Mouse (Mus musculus): ENCODE measurements around the gene Ctnnd2. TPM values are rescaled to one million over a fixed set of nuclear protein-coding genes. Genes with fewer than 3 reads are reported as not detected.

The Ctnnd2 gene
- polyA plus RNA-seq, 1 experiment from 2014 or later, result 4.3 TPM

DNA sequence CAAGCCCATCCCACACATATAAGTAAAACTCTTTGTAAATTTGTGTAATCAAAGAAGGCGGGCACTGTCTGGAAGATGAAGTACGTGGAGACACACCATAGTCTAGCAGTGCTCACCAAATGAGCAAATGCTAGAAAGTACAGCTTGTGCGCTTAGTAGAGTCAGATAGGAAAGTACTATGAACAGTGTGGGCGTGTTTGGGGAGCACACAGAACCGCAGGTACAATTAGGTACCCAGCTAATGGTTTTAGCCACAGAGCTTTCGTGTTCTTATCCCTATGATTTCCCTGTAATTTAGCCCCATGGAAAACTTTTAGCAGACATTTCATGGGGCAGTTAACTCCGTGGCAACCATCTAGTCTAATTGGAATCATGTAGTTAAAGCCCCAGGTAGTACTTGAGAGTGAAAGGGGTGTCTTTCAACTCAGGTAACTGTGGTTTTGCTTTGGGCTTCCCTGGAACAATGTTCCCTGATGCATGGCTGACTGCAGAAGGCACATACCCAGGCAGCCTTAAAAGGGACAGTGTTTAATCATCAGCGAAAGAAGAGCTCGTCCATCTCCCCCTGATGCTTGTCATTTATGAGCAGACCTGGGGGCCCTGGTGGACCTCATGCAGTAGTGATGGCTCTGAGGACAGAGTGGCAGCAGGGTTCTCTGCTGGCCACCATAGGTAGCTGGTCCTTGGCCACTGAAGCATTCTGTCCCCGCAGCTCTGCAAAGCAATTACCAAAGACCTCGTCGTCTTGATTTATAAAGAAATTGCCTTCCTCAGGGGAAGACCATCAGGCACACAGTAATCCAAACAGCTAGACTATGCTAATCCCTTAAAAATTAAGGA lies 697.5 kb downstream of the Ctnnd2 start:
- WGBS, result 83% methylated on average over 12 of the region's 12 CpGs

GRCm38 (mm10) chr15:30875523-30875922 lies 703.1 kb downstream of the Ctnnd2 start:
- Histone ChIP-seq H3K4me3 (ENCODE audit: low read depth, low read length) (no peak overlapping the region), H3K36me3 (ENCODE audit: insufficient read depth, low read length) (no peaks in the 10 kb centered on the region), H3K4me1 (ENCODE audit: insufficient read depth, low read depth, low read length) (no peaks in the 10 kb centered on the region), H3K27me3 (replicated peaks; ENCODE audit: insufficient read depth, low read length) (no peaks in the 10 kb centered on the region), H3K9me3 (ENCODE audit: low read length) (no peaks in the 10 kb centered on the region), H3K27ac (ENCODE audit: low read length) (no peak overlapping the region), H3K9ac (replicated peaks; ENCODE audit: low read depth) (no peak overlapping the region), H3K4me2 (replicated peaks; ENCODE audit: low read depth, low read length) (no peak overlapping the region)
- DNase-seq (ENCODE audit: low spot score) (no peak), ATAC-seq (no peak)
- WGBS, result 36% methylated on average over 1 of the region's 1 CpGs
- TF ChIP-seq CTCF (IDR thresholded peaks at IDR 0.05) (no peak), EP300 (IDR thresholded peaks at IDR 0.05) (no peak)

More for the DNA sequence above, 697.5 kb downstream of the Ctnnd2 start:
- ATAC-seq, result no peak
- no peak for DNase-seq (ENCODE audit: low spot score)
- no peaks in the 10 kb centered on the region for H3K27me3 ChIP-seq (replicated peaks; ENCODE audit: insufficient read depth, low read length)
- H3K27ac ChIP-seq (ENCODE audit: low read length), result no peak overlapping the region
- no peak overlapping the region for H3K4me3 ChIP-seq (ENCODE audit: low read depth, low read length)
- H3K4me2 ChIP-seq (replicated peaks; ENCODE audit: low read depth, low read length), result no peak overlapping the region
- no peaks in the 10 kb centered on the region for H3K9me3 ChIP-seq (ENCODE audit: low read length)
- no peak for TF ChIP-seq EP300 (IDR thresholded peaks at IDR 0.05)
- H3K9ac ChIP-seq (replicated peaks; ENCODE audit: low read depth), result no peak overlapping the region
- no peaks in the 10 kb centered on the region for H3K36me3 ChIP-seq (ENCODE audit: insufficient read depth, low read length)
- no peaks in the 10 kb centered on the region for H3K4me1 ChIP-seq (ENCODE audit: insufficient read depth, low read depth, low read length)

GRCm38 (mm10) chr15:30884692-30885334 lies 712.4 kb downstream of the Ctnnd2 start:
- DNase-seq (ENCODE audit: low spot score) (no peak), ATAC-seq (no peak)
- H3K36me3 ChIP-seq (ENCODE audit: insufficient read depth, low read length), result no peaks in the 10 kb centered on the region
- no peaks in the 10 kb centered on the region for H3K9me3 ChIP-seq (ENCODE audit: low read length)
- H3K27me3 ChIP-seq (replicated peaks; ENCODE audit: insufficient read depth, low read length), result no peaks in the 10 kb centered on the region
- H3K4me2 ChIP-seq (replicated peaks; ENCODE audit: low read depth, low read length), result no peak overlapping the region
- no peak overlapping the region for H3K27ac ChIP-seq (ENCODE audit: low read length)
- no peak overlapping the region for H3K4me3 ChIP-seq (ENCODE audit: low read depth, low read length)
- no peaks in the 10 kb centered on the region for H3K4me1 ChIP-seq (ENCODE audit: insufficient read depth, low read depth, low read length)
- TF ChIP-seq CTCF (IDR thresholded peaks at IDR 0.05) (no peak), EP300 (IDR thresholded peaks at IDR 0.05) (no peak)
- H3K9ac ChIP-seq (replicated peaks; ENCODE audit: low read depth), result no peak overlapping the region
- 78% methylated on average over 12 of the region's 12 CpGs for WGBS

DNA sequence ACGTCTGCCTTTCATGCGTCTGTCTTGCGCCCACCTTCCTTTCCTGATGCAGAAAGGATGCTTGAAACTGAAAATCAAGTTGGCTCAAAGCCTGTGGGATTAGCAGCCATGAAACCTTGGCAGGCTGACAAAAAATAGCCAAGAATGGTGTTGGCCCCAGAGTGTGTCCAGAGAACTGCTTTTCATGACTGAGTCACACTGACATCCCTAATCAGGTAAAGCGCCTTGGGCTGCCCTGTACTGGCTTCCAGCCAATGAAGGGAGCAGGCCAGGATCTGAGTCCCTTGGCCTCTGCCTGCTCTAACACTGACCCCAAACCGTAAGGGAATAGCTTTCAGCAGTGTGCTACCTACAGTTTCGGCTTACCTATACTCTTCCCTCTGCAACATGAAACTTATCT lies 713.0 kb downstream of the Ctnnd2 start:
- ATAC-seq, result no peak
- DNase-seq (ENCODE audit: low spot score), result no peak
- no peak overlapping the region for H3K27ac ChIP-seq (ENCODE audit: low read length)
- no peaks in the 10 kb centered on the region for H3K27me3 ChIP-seq (replicated peaks; ENCODE audit: insufficient read depth, low read length)
- H3K4me2 ChIP-seq (replicated peaks; ENCODE audit: low read depth, low read length), result no peak overlapping the region
- WGBS, result 57% methylated on average over 6 of the region's 6 CpGs
- H3K9me3 ChIP-seq (ENCODE audit: low read length), result no peaks in the 10 kb centered on the region
- no peak overlapping the region for H3K4me3 ChIP-seq (ENCODE audit: low read depth, low read length)
- no peaks in the 10 kb centered on the region for H3K4me1 ChIP-seq (ENCODE audit: insufficient read depth, low read depth, low read length)
- H3K9ac ChIP-seq (replicated peaks; ENCODE audit: low read depth), result no peak overlapping the region
- no peaks in the 10 kb centered on the region for H3K36me3 ChIP-seq (ENCODE audit: insufficient read depth, low read length)
- TF ChIP-seq CTCF (IDR thresholded peaks at IDR 0.05), result no peak
- no peak for TF ChIP-seq EP300 (IDR thresholded peaks at IDR 0.05)

- DNase-seq (ENCODE audit: low spot score), result no peak
- Histone ChIP-seq H3K27me3 (replicated peaks; ENCODE audit: insufficient read depth, low read length) (no peaks in the 10 kb centered on the region), H3K36me3 (ENCODE audit: insufficient read depth, low read length) (no peaks in the 10 kb centered on the region), H3K27ac (ENCODE audit: low read length) (no peak overlapping the region), H3K4me3 (ENCODE audit: low read depth, low read length) (no peak overlapping the region), H3K9me3 (ENCODE audit: low read length) (no peaks in the 10 kb centered on the region), H3K4me1 (ENCODE audit: insufficient read depth, low read depth, low read length) (no peaks in the 10 kb centered on the region), H3K4me2 (replicated peaks; ENCODE audit: low read depth, low read length) (no peak overlapping the region), H3K9ac (replicated peaks; ENCODE audit: low read depth) (no peak overlapping the region)
- ATAC-seq, result no peak
- WGBS, result 75% methylated on average over 2 of the region's 2 CpGs
- TF ChIP-seq EP300 (IDR thresholded peaks at IDR 0.05) (no peak), CTCF (IDR thresholded peaks at IDR 0.05) (no peak)
Measured at GRCm38 (mm10) chr15:30887559-30887958, 715.2 kb downstream of the Ctnnd2 start.

GRCm38 (mm10) chr15:30891986-30892385 lies 719.6 kb downstream of the Ctnnd2 start:
- no peaks in the 10 kb centered on the region for H3K36me3 ChIP-seq (ENCODE audit: insufficient read depth, low read length)
- WGBS, result 21% methylated on average over 4 of the region's 4 CpGs
- H3K9ac ChIP-seq (replicated peaks; ENCODE audit: low read depth), result no peak overlapping the region
- no peak for TF ChIP-seq EP300 (IDR thresholded peaks at IDR 0.05)
- TF ChIP-seq CTCF (IDR thresholded peaks at IDR 0.05), result no peak
- H3K4me3 ChIP-seq (ENCODE audit: low read depth, low read length), result no peak overlapping the region
- no peaks in the 10 kb centered on the region for H3K27me3 ChIP-seq (replicated peaks; ENCODE audit: insufficient read depth, low read length)
- H3K4me1 ChIP-seq (ENCODE audit: insufficient read depth, low read depth, low read length), result no peaks in the 10 kb centered on the region
- no peak overlapping the region for H3K4me2 ChIP-seq (replicated peaks; ENCODE audit: low read depth, low read length)
- no peaks in the 10 kb centered on the region for H3K9me3 ChIP-seq (ENCODE audit: low read length)
- ATAC-seq, result no peak
- no peak for DNase-seq (ENCODE audit: low spot score)
- H3K27ac ChIP-seq (ENCODE audit: low read length), result no peak overlapping the region

Measured in lung, postnatal 0 days (tissue).